Mouse (Mus musculus) T-cell, adult 2 months (primary cell): ENCODE results near the gene Wdr26.

Experiments
- DNase-seq: peaks from one replicate; pipeline ENCODE4 v3.0.0; 2022; ENCODE audit warnings: low spot score

Wdr26 gene

DNA sequence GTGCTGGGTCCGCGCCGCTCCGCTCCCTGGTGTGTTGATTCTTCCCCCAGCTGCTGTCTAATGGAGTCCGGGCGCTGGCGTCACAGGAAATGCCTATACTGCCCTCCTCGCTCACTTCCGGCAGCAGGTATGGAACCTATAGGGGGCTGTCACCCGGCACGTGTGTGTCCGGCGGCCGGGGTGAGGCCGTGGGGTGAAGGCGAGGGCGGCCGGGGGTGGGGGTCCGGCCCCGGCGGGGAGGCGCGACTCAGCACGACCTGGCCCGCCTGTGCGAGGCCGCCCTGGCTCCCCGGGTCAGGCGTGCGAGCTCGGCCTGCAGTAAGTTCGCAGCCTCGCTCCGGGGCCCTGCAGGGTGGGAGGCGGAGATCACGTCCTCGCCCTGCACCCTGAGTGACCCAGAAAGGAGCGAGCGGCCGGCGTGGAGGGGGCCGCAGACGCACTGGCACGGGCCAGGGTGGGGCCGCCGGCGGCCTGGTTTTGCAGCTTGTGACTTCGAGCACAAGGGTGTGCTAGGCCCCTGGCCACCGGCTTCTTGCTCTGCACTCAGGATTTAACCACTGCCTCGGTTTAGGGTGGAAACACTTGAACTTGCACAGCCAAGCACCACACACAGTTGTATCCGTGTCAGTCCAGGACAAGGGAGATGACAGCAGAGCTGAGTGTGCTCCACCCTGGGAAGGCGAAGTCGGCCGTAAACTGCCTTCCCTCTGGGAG lies at the start of gene Wdr26:
Gene Wdr26 (minus strand): TSS at position 82 of the 714 bp plus-strand sequence.
- DNase-seq: peak; percentile 79

DNA sequence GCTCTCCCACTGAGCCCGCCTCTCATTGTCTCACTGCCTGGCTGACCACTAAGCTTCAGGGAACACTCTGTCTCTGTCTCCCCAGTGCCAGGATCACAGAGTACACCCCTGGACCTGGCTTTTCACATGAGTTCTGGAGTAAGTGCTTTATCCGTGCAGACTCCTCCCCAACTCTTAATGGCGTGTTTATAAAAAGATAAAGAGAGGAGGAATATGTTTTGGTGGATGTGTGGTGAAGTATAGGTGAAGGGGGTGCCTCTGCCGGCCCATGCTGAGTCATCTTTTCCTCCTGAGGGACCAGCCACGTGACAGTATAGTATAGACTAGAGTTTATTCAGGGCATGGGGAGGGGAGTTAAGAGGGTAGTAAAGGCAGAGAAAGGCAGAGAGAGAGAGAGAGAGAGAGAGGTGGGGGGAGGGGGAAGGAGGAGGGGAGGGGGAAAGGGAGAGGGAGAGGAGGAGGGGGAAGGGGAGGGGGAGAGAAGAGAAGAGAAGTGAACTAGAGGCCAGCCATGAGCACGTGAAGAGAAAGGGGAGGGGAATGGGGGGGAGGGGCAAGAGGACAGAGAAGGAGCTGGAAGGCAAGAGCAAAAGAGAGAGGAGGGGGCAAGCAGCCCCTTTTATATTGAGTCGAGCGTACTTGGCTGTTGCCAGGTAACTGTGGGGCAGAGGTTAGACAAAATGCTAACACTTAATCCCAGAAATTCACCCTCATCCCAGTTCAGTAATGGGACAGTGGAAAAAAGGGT lies 49.3 kb upstream of the Wdr26 start:
- no peak for DNase-seq

DNA sequence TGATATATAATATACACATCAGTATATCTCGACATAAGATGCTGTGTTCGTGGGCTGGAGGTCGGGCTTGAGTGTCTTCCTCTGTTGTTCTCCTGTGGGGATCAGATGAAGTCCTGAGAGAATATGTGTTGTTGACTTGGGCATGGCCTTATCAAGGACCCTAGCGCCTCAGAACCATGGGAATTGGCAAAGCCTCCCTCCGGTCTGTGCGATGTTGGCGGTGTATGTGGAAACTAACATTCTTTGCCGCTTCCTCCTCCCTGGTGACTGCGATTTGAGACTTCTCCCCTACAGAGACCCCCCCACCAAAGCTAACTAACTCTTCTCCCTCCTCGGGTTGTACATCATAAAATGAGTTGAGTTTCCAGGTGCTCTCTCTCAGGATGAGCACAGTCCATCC lies 48.6 kb upstream of the Wdr26 start:
- no peak for DNase-seq

DNA sequence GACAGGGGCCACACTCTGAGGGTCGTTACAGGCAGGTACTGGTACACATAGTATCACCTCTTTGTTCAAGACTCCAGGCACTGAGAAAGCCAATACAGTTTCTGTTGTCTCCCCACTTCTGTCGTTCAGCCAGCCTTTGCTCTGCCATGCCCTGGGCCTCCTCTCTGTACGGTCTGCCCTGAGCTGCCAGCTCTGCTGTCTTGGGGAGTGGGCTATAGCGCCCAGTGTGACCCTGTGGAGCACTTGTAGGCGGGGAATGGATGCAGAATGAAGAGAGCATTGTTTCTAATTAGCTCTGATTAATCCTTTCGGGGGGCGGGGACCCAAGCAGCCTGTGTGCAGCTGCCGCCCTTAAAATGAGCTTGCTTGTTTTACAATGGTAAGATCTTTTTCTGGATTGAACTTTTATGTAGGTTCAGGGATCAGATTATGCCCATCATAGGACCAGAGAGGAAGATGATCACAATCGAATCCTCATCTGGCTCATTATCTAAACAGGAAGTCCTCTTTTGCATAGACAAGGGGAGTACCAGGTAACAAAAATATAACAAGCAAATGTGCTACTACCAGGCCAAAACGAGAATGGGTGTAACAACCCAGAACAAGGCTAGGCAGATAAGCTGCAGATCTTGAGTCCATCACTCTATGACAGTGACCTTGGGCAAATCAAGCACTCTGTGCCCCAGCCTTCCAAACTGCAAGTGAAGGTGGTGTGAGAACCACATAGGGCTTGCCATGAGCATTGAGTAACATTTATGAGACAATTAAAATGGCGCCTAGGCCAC lies 48.0 kb upstream of the Wdr26 start:
- no peak for DNase-seq

DNA sequence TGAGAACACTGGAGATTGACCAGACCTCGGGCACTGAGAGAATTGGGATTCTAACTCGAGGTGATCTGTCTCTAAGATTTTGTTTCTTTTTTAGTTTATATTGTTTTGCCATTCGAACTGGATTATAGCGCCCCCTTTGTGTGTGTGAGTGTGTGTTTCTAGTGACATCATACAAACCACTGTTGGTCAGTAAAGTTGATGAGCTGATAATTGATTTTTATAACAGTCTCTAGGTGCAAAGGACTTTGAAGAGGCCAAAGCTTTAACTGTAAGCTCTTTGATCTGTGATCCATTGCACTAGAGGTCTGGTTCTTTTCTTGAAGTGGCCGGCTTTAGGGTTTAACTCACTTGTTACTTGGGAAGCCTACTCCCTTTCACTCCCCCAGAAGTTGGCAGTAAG lies 47.3 kb upstream of the Wdr26 start:
- no peak for DNase-seq

DNA sequence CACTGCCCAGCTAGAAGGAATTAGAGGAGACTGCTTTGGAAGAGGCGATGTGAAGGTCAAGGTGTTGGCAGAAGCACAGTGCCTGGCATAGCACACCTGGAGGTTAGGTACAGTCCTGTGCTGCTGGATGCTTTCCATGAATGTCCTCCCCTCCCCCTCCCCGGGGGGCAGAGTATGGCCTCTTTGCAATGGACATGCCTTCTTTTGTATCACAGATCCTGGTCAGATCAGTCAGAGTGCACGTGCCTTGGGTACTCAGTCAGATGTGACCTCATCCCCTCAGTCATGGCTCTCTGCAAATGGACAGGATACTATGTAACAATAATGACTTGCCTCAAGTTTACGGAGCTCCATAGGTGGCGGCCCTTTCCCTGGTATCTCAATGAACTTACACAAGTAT lies 46.8 kb upstream of the Wdr26 start:
- no peak for DNase-seq

DNA sequence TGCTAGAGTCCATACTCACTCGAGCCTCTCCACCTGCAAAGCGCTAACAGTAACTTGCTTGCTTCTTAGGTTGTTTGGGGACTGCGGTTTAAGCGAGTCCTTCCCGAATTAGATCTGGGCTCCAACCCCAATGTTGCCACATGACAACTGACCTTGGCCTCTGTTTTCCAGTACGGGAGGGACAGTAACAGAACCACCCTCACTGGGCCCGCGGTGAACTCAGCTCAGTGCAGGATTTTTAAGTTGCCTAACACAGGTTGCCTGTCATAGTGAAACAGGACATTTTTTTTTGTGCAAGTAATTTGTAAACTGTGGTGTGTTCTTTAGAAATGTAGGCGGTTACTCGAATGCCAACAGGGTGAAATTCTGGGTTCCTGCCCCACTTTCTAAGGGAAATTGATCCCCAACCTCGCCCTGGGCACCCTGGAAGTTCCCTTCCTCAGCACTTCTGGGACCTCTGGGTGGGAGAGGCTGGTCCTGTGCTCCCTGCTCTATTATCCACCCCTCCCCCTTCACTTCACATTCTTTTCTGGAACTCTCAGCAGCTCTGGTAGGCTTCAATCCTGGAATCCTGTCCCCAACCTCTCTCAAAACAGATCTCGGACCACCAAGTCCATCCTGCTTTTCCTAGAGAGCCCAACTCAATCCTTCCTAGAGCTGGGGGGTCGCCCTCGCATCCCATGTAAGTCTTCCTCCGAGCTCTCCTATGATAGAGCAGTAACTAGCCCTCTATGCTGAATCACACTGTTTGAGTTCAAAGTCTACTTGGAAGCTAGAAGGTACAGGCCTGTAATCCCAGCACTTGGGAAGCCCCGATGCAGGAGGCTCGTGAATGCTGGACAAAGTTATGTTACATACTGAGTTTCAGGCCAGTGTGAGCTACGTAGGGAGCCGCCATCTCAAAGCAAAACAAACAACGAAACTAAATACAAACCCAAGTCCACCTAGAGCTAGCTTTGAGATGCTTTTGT lies 46.1 kb upstream of the Wdr26 start:
- no peak for DNase-seq

DNA sequence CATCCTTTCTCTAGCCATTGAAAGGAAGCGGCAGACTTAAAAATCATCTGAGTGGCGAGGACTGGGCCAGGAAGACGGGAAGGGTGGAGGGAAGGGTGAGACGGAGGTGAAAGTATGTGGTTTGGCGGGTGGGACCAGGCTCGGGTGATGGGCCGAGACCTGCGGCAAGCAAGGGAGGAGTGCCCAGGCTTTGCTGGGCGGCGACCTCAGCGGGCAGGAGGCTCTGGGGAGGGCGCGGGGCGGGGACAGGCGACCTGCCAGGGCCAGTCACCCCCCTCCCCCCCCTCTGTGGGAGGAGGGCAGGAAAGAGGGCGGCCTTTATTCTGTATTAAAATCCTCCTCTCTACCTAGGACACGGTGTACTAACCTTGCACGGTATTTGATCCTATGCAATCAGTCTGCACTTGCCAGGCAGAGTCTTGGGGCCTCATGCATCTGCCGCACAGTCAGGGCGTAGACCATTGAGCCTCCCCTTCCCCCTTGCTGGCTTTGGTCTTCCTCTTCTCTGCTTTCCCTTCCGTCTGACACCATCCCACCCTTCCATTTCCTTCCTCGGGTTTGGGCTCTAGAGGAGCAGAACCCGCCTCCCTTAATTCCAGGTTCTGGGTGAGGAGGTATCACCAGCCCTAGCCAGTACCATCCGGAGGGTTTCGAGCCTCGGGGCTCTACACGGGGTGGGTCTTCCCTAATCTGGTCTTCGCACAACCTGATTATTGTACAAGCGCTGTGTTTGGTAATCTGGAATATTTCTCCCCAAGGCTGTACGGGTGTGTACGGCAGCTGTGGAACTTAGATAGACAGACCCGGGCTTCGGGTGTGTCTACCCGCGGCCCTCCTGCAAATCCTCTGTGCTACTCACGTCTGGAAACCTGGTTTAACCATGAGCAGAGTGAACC lies 45.1 kb upstream of the Wdr26 start:
- peak; percentile 75 for DNase-seq

DNA sequence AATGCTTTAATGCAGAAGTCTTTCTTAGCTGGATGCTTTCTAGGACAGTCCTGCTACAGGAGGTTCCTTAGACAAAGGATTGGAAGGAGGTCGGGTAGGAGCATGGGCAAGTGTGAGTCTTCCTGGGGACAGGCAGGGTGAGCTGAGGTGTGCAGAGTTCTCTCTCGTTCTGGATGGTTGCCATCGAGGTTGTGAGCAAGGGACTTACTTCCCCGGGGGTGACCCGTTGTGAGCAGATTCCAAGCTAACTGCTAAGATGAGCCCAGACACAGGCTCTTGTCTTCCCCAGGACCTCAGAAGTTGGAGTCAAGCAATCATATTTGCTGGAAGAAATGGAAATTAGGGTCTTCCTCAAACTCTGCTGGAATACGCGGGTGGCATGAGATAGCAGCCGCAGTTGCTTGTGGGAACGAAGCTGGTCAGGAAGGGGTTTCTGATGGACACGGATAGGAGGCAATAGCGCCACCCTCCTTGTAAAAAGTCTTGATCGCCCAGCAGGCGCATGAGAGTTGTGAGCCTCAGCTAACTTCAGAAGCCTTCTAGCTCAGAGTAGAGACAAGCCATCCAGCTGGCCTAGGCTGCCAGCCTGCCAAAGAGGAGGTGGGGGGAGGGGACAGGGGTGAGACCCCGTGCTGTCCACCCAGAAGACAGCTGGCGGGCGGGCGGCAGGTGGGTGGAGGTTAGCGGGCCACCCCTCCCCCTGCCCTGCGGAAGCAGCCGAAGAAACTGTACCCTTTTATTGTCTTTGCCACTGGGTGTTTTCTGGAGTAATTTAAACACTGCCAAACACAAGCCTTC lies 44.3 kb upstream of the Wdr26 start:
- no peak for DNase-seq

DNA sequence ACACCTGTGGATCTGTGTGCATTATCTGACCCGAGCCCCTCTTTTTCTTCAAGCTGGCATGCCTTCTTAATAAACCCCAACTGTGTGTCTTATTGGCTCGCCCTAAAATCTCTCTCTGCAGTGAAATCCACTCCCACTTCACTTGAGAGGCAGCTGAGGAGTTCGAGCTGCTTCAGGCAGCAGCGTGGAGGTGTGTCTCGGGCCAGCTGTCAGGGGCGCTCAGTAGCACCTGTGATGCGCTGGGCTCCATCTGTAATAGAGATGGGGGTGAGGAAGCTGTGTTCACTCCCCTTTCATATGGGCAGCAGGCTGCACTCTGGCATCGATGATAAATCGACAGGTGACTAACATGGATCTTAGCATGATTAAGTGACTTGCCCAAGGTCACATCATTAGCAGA lies 43.6 kb upstream of the Wdr26 start:
- no peak for DNase-seq

DNA sequence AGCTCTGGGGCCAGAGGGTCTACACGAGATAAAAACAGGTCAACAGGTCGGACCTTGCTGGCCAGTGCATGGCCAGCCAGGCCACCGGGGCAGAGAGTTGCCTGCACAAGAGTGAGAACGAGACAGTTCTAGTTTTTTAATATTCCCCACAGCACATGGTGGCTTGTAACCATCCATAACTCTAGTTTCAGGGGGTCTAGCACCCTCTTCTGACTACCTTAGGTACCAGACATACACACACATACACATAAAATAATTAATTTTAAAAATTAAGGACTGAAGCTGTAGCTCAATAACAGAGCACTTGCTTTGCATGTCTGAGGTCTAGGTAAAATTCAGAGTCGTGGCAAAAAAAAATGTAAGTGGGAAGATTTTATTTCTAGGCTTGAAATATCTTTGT lies 39.8 kb upstream of the Wdr26 start:
- DNase-seq: no peak

DNA sequence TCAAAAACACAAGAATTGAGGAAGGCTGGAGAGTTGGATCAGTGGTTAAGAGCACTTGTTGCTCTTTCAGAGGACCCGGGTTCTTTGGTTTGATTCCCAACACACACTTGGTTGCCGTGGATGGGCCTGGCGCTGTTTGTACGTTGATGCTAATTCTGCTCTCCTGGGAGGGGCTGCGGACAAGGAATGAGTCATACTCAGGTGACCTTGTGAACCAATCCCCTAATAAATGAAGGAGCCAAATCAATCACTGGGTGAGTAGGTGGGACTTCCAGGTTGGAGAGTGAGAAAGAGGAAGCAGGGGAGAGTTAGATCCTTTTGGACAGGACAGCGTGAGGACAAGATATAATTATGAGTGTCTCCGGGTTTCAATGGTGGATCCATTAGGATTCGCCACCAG lies 39.2 kb upstream of the Wdr26 start:
- no peak for DNase-seq

DNA sequence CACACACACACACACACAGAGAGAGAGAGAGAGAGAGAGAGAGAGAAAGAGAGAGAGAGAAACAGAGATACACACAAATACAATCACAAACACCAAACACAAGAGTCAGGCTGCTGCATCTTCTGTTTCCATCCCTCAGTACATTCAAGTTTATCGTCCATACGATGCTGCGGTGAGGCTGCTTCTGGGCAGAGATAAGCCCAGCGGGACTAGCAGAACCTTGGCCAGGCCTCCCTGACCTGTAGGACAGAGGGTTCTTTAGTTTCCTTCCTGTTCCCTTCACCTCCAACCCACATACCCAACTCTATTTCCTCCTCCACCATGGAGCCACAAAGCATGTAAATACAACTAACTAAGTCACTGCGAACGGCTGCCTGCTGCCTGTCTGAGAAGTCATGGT lies 37.7 kb upstream of the Wdr26 start:
- DNase-seq: no peak

DNA sequence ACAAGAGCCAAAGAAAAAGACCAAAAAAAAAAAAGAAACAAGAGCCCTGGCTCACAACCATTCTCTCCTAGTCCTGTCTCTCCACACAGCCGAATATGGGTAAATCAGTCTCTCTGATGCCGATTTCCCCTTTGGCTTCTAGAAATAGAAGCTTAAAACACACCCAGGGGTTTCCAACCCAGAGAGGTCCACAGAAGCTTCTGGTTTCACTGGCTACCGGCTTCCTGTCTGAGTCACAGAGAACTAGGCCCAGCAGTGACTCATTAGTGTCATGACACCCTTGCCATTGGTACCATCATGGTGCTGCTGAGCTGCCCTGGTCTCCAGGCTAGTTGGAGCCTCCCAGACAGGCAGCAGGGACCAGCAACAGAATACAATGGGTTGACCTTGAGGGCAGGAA lies 35.4 kb upstream of the Wdr26 start:
- DNase-seq: peak; percentile 45

DNA sequence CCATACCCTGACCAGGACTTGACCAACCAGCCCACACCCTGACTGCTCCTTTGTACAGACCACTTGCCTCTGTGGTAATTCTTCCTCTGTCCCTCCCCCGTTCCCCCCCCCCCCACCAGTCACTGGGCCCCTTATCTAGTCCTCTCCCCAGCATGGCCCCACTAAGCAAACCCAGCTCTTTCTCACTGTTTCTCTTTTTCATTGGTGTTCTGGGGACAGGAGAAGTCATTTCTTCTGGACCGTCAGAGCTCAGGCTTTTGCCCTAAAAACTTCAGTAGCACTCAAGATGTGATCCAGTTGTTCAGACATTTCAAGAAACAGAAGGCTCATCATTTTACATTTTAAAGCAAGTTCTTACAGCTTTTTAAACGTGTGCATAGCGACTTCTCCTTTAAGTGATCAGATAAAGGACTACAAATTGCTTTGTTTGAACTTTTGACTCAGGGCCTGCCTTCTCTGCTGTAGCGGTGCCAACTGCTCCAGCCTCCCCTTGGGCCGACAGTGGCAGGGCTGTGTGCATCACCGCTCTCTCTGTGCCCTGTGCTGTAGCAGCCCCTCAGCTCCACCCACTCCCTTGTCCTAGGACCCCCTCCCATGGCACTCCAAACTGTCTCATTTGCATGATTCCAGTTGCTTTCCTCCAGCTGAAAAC lies 34.8 kb upstream of the Wdr26 start:
- DNase-seq: no peak

DNA sequence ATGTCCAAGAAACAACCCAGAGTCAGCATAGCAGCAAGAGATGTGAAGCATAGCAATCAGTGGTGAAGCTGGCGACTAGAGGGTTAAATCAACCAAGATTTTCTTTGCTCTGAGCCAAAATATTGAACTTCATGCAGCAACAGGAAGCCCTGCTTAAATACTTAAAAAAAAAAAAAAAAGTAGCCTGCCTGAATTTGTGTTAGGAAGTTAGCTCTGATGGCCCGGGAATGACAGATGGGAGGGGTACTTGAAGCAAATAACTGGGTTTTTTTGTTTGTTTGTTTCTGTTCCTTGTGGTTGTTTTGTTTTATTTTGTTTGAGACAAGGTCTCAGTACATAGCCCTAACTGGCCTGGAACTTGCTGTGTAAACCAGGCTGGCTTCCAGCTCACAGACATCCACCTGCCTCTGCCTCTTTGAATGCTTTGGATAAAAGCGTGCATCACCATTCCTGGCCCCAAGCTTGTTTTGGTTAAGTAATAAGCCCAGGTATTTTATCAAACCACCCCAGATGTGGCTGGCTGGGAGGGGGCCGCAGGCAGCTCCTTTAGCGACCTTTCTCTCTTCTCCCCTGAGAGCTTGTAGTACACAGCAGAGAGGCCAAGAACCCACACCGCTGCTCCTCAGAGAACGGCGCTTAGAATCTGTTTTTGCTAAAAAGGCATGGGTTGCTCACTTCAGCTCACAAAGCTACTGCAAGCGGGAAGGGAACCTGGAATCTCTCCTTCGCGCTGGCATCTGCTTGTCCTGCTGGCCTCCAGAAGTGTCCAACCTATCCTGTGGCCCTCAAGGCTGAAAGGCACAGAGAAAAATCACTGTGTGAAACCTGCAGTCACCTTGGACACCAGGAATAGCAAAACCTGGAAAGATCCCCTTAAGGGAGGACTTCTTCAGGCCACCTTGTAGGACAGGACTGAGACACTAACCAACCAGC lies 34.0 kb upstream of the Wdr26 start:
- no peak for DNase-seq

DNA sequence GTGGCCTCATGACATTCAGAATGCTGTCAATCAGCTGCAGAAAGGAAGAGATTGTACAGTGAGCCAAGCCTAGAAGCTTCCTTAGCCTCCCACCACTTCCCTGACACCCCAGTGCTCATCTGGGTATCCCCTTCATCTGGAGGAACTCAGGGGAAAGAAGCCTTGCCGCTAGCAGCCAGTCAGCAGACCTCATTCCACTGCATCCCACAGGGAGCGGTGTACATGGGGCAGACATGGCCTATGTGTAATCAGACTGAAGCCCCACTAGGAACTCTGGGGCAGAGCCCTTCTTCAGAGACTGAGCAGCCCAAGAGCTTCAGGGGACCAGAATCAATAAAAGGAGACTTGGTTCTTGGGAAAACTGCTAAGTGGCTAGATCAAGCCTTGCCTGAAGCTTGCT lies 33.3 kb upstream of the Wdr26 start:
- DNase-seq: no peak

DNA sequence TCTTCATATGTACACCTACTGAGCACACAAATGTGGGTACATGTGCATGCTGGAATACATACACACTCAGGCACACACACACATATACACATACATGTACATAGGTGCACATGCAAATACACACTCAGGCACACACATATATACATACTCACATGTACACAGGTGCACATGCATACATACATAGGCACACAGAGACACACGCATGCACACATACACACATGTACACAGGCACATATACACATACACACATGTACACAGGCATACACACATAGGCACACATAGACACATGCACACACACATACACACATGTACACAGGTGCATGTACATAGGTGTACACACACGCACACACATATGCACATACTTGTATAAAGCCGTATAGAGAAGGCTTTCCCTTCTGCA lies 29.4 kb upstream of the Wdr26 start:
- DNase-seq: no peak
